In the genomic region with DNA sequence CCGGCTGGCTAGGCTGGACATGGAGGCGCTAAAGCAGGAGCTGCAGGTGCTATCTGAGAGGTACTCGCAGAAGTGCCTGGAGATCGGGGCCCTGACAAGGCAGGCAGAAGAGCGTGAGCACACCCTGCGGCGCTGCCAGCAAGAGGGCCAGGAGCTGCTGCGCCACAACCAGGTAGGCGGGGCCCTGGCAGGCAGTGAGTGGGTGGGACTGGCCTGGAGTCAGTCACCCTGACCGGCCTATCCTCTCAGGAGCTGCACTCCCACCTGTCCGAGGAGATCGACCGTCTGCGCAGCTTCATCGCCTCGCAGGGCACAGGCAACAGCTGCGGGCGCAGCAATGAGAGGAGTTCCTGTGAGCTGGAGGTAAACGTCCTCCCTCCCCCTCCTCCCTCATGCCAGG, we compare ENCODE assay signal across 10 mouse cellular contexts. TPM values are rescaled to one million over a fixed set of nuclear protein-coding genes. Genes with fewer than 3 reads are reported as not detected.
DNase-seq lines count a peak whose midpoint lies in the region; ATAC-seq and TF ChIP-seq lines count a peak whose summit lies in the region.
"Had no signal": no experiment of that assay in that cellular context is flagged by ENCODE, and none has a peak within 500 bp of the region (broad histone marks: within the 10 kb centered on the region; RNA-seq: fewer than 3 reads in every experiment).

No protein-coding gene starts in this region.

- 52% methylated on average over 19 of the region's 19 CpGs for WGBS in intestine, embryonic 15.5 days
- WGBS in intestine, postnatal 0 days = 53% methylated on average over 19 of the region's 19 CpGs
- WGBS in kidney, embryonic 15.5 days = 27% methylated on average over 19 of the region's 19 CpGs
- WGBS in stomach, embryonic 15.5 days = 42% methylated on average over 19 of the region's 19 CpGs
- 60% methylated on average over 19 of the region's 19 CpGs for WGBS in neural tube, embryonic 15.5 days

- TF ChIP-seq CTCF in intestine, postnatal 0 days (IDR thresholded peaks at IDR 0.05; ENCODE audit: low read depth) = no peak

- no peak overlapping the region for H3K4me2 ChIP-seq in intestine, embryonic 15.5 days (replicated peaks)
- H3K4me2 ChIP-seq in intestine, postnatal 0 days (replicated peaks; ENCODE audit: low read depth) = no peak overlapping the region
- H3K4me2 ChIP-seq in kidney, embryonic 15.5 days = no peak overlapping the region
- no peak overlapping the region for H3K4me2 ChIP-seq in stomach, embryonic 15.5 days
- no peak overlapping the region for H3K4me2 ChIP-seq in neural tube, embryonic 15.5 days
- H3K4me2 ChIP-seq: hindbrain, embryonic 15.5 days; midbrain, embryonic 12.5 days had no signal

- 0 out of 2 replicates have a peak, but pooled peaks cover 3% of the 10 kb centered on the region for H3K4me1 ChIP-seq in intestine, embryonic 15.5 days (replicated peaks)
- H3K4me1 ChIP-seq in intestine, postnatal 0 days (replicated peaks; ENCODE audit: control insufficient read depth, insufficient read depth, low read length) = no peaks in the 10 kb centered on the region
- H3K4me1 ChIP-seq in kidney, embryonic 15.5 days = peaks cover 47% of the 10 kb centered on the region
- no peaks in the 10 kb centered on the region; the same call in 1 of the 2 replicates for H3K4me1 ChIP-seq in stomach, embryonic 15.5 days
- H3K4me1 ChIP-seq in neural tube, embryonic 15.5 days = no peaks in the 10 kb centered on the region
- H3K4me1 ChIP-seq: hindbrain, embryonic 15.5 days; midbrain, embryonic 12.5 days had no signal

- no peak overlapping the region for H3K27ac ChIP-seq in intestine, embryonic 15.5 days
- H3K27ac ChIP-seq in intestine, postnatal 0 days (ENCODE audit: low read depth, low read length) = no peak overlapping the region
- no peak overlapping the region for H3K27ac ChIP-seq in kidney, embryonic 15.5 days
- no peak overlapping the region for H3K27ac ChIP-seq in stomach, embryonic 15.5 days
- H3K27ac ChIP-seq in neural tube, embryonic 15.5 days (replicated peaks) = no peak overlapping the region
- H3K27ac ChIP-seq: hindbrain, embryonic 15.5 days; midbrain, embryonic 12.5 days had no signal

- peak; percentile 57; the same call in 1 of the 2 replicates for ATAC-seq in intestine, embryonic 15.5 days
- no peak for ATAC-seq in intestine, postnatal 0 days
- peak; percentile 83 for ATAC-seq in kidney, embryonic 15.5 days (replicated peaks; ENCODE audit: low FRiP score)
- peak; percentile 36; the same call in 1 of the 2 replicates for ATAC-seq in stomach, embryonic 15.5 days (ENCODE audit: insufficient read depth, low FRiP score, low read depth)
- no peak for ATAC-seq in neural tube, embryonic 15.5 days (ENCODE audit: low FRiP score)

- no peaks in the 10 kb centered on the region for H3K27me3 ChIP-seq in intestine, embryonic 15.5 days (replicated peaks)
- H3K27me3 ChIP-seq in intestine, postnatal 0 days (replicated peaks; ENCODE audit: control insufficient read depth, insufficient read depth, low read length) = no peaks in the 10 kb centered on the region
- no peaks in the 10 kb centered on the region for H3K27me3 ChIP-seq in kidney, embryonic 15.5 days
- H3K27me3 ChIP-seq in stomach, embryonic 15.5 days (replicated peaks) = no peaks in the 10 kb centered on the region
- H3K27me3 ChIP-seq in neural tube, embryonic 15.5 days (replicated peaks) = no peaks in the 10 kb centered on the region
- H3K27me3 ChIP-seq: hindbrain, embryonic 15.5 days; midbrain, embryonic 12.5 days had no signal

- no peak overlapping the region for H3K4me3 ChIP-seq in intestine, embryonic 15.5 days (replicated peaks)
- no peak overlapping the region for H3K4me3 ChIP-seq in intestine, postnatal 0 days (ENCODE audit: low read depth, low read length)
- no peak overlapping the region for H3K4me3 ChIP-seq in kidney, embryonic 15.5 days (replicated peaks)
- H3K4me3 ChIP-seq in stomach, embryonic 15.5 days (replicated peaks) = no peak overlapping the region
- H3K4me3 ChIP-seq in neural tube, embryonic 15.5 days (replicated peaks) = no peak overlapping the region
- H3K4me3 ChIP-seq: hindbrain, embryonic 15.5 days; midbrain, embryonic 12.5 days had no signal

- DNase-seq in brain, adult 2 months (ENCODE audit: low read depth, low spot score) = peak; percentile 48
- DNase-seq in left cerebral cortex, postnatal 14 days (ENCODE audit: low spot score in 2 of 2) = no peak

- H3K36me3 ChIP-seq in intestine, embryonic 15.5 days = peaks cover 51% of the 10 kb centered on the region
- peaks cover 80% of the 10 kb centered on the region for H3K36me3 ChIP-seq in intestine, postnatal 0 days (ENCODE audit: control insufficient read depth, insufficient read depth)
- H3K36me3 ChIP-seq in kidney, embryonic 15.5 days = peaks cover 87% of the 10 kb centered on the region
- peaks cover 52% of the 10 kb centered on the region for H3K36me3 ChIP-seq in stomach, embryonic 15.5 days
- peaks cover 70% of the 10 kb centered on the region for H3K36me3 ChIP-seq in neural tube, embryonic 15.5 days

- H3K9ac ChIP-seq in intestine, embryonic 15.5 days = no peak overlapping the region
- H3K9ac ChIP-seq in intestine, postnatal 0 days (ENCODE audit: low read depth, low read length) = no peak overlapping the region
- H3K9ac ChIP-seq in kidney, embryonic 15.5 days = no peak overlapping the region
- no peak overlapping the region for H3K9ac ChIP-seq in stomach, embryonic 15.5 days
- H3K9ac ChIP-seq in neural tube, embryonic 15.5 days (replicated peaks) = no peak overlapping the region
- H3K9ac ChIP-seq: hindbrain, embryonic 15.5 days; midbrain, embryonic 12.5 days had no signal

- no peaks in the 10 kb centered on the region for H3K9me3 ChIP-seq in intestine, embryonic 15.5 days
- H3K9me3 ChIP-seq in intestine, postnatal 0 days (ENCODE audit: control insufficient read depth) = no peaks in the 10 kb centered on the region
- H3K9me3 ChIP-seq in kidney, embryonic 15.5 days (replicated peaks) = no peaks in the 10 kb centered on the region
- no peaks in the 10 kb centered on the region for H3K9me3 ChIP-seq in stomach, embryonic 15.5 days
- no peaks in the 10 kb centered on the region for H3K9me3 ChIP-seq in neural tube, embryonic 15.5 days (replicated peaks)
- H3K9me3 ChIP-seq: G1E; hindbrain, embryonic 15.5 days; midbrain, embryonic 12.5 days had no signal

- intact Hi-C loops in left cerebral cortex, postnatal 14 days (cut with DNase I) = no loop called here

RNA-seq across cellular contexts. Expression of a gene that starts 26.2 kb away (rescaled TPM):
- 441 and 523 TPM in 2 replicates for polyA plus RNA-seq in intestine, embryonic 15.5 days (2015; fragmentation: Nextera tagmentation; extraction: Ambion mirVana)
- polyA plus RNA-seq in intestine, postnatal 0 days (2015; fragmentation: Nextera tagmentation; extraction: Ambion mirVana) = 298 and 319 TPM in 2 replicates
- polyA plus RNA-seq in kidney, embryonic 15.5 days (2015; fragmentation: Nextera tagmentation; extraction: Ambion mirVana) = 513 and 545 TPM in 2 replicates
- polyA plus RNA-seq in stomach, embryonic 15.5 days (2015; fragmentation: Nextera tagmentation; extraction: Ambion mirVana) = 546 and 587 TPM in 2 replicates
- polyA plus RNA-seq in neural tube, embryonic 15.5 days (2015; fragmentation: Nextera tagmentation; extraction: Ambion mirVana) = 169 and 222 TPM in 2 replicates
- total RNA-seq in left cerebral cortex, postnatal 14 days (2021) = 10 to 100 TPM; 73.5 to 88.2 TPM

RNA-seq across cellular contexts. Expression of a gene that starts 39.6 kb away (rescaled TPM):
- polyA plus RNA-seq in intestine, embryonic 15.5 days (2015; fragmentation: Nextera tagmentation; extraction: Ambion mirVana) = 1.6 and 1.8 TPM in 2 replicates
- 2.2 and 2.6 TPM in 2 replicates for polyA plus RNA-seq in intestine, postnatal 0 days (2015; fragmentation: Nextera tagmentation; extraction: Ambion mirVana)
- 0.12 and 0.30 TPM in 2 replicates for polyA plus RNA-seq in kidney, embryonic 15.5 days (2015; fragmentation: Nextera tagmentation; extraction: Ambion mirVana)
- polyA plus RNA-seq in stomach, embryonic 15.5 days (2015; fragmentation: Nextera tagmentation; extraction: Ambion mirVana) = 0.68 and 0.89 TPM in 2 replicates
- 0.14 and 0.17 TPM in 2 replicates for polyA plus RNA-seq in neural tube, embryonic 15.5 days (2015; fragmentation: Nextera tagmentation; extraction: Ambion mirVana)
- total RNA-seq in left cerebral cortex, postnatal 14 days (2021) = under 1 TPM in 1 of 2 experiments, not detected in 1; 0.44 TPM
- total RNA-seq: G1E had no signal
- polyA plus RNA-seq: G1E; midbrain, embryonic 12.5 days had no signal

RNA-seq across cellular contexts. Expression of a gene that starts 54.5 kb away (rescaled TPM):
- polyA plus RNA-seq in intestine, embryonic 15.5 days (2015; fragmentation: Nextera tagmentation; extraction: Ambion mirVana) = 51.5 and 53.1 TPM in 2 replicates
- 35.2 and 39.4 TPM in 2 replicates for polyA plus RNA-seq in intestine, postnatal 0 days (2015; fragmentation: Nextera tagmentation; extraction: Ambion mirVana)
- polyA plus RNA-seq in kidney, embryonic 15.5 days (2015; fragmentation: Nextera tagmentation; extraction: Ambion mirVana) = 62.9 and 66.6 TPM in 2 replicates
- polyA plus RNA-seq in stomach, embryonic 15.5 days (2015; fragmentation: Nextera tagmentation; extraction: Ambion mirVana) = 54.4 TPM in 2 replicates
- polyA plus RNA-seq in neural tube, embryonic 15.5 days (2015; fragmentation: Nextera tagmentation; extraction: Ambion mirVana) = 30.6 and 39.7 TPM in 2 replicates
- total RNA-seq in left cerebral cortex, postnatal 14 days (2021) = 10 to 100 TPM; 23.0 to 23.6 TPM

Comparison
In these comparisons a context has a peak if more than half of its experiments do, and no peak if none do; other contexts are left out.
1. ATAC-seq: peak in intestine, embryonic 15.5 days (single experiment), kidney, embryonic 15.5 days (single experiment) and stomach, embryonic 15.5 days (single experiment); none in intestine, postnatal 0 days (single experiment) and neural tube, embryonic 15.5 days (single experiment).